Mouse (Mus musculus): ENCODE measurements around the gene 1700022I11Rik.

DNA sequence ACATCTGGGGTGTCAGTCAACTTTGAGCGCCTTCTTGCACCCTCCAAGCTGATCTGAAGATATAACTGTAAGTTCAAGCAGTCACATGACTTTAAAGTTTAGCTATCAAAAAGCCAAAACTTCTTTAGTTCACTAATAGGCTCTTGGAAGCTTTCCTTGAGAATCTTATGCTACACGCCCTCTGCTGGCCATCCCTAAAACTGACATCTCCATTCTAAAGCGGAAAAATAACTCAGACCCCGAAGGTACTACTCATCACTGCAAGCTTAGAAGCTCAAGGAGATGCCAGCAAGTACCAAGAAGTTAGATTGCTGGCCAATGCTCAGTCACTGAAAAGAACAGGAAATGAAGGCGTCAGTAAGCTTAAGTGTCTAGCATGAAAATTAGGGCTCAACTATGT, 23.5 kb upstream of the 1700022I11Rik start:
- TF ChIP-seq CTCF (IDR thresholded peaks at IDR 0.05; ENCODE audit: low read depth) (peak; percentile 65), EP300 (IDR thresholded peaks at IDR 0.05; ENCODE audit: low read depth) (no peak)

Data from heart, postnatal 0 days (tissue).